Mouse (Mus musculus) stomach, postnatal 0 days (tissue): ENCODE results near the gene Cxcl17.
A peak's percentile ranks its signal among the peaks of the same experiment; 100 is the strongest.

Experiments used
- CTCF ChIP-seq: IDR thresholded peaks from 2 replicates; pipeline ENCODE4 v1.5.1; 2016; ENCODE audit warnings: antibody characterized with exemption, low read depth, mild to moderate bottlenecking, moderate library complexity
- EP300 ChIP-seq: optimal IDR thresholded peaks from 2 replicates; pipeline ENCODE3; 2016; ENCODE audit warnings: antibody characterized with exemption

- peak; percentile 64 for TF ChIP-seq CTCF
- TF ChIP-seq EP300 = no peak
Measured at GRCm38 (mm10) chr7:25417597-25417996, 4.9 kb upstream of the Cxcl17 start.
